Mouse (Mus musculus): Measurements from ENCODE around the gene Tuba8. TPM values are rescaled to one million over a fixed set of nuclear protein-coding genes. Genes with fewer than 3 reads are reported as not detected.

Gene Tuba8
- polyA plus RNA-seq, 1 experiment from 2014 or later, result 0.36 TPM

Other genes with a start within 250 kb of the Tuba8 start
- gene Mical3, start 79.7 kb upstream of the Tuba8 start, polyA plus RNA-seq (2014; fragmentation: Nextera tagmentation; extraction: Ambion mirVana), result 51.5 and 51.7 TPM in 2 replicates
- gene Pex26, start 27.0 kb upstream of the Tuba8 start, polyA plus RNA-seq (2014; fragmentation: Nextera tagmentation; extraction: Ambion mirVana), result 15.1 and 16.4 TPM in 2 replicates
- gene Usp18, start 35.2 kb downstream of the Tuba8 start, polyA plus RNA-seq (2014; fragmentation: Nextera tagmentation; extraction: Ambion mirVana), result 0.65 and 6.2 TPM in 2 replicates
- 0.51 and 33.1 TPM in 2 replicates for gene Slc6a13, start 89.5 kb downstream of the Tuba8 start, polyA plus RNA-seq (2014; fragmentation: Nextera tagmentation; extraction: Ambion mirVana)
- gene Slc6a12, start 132.4 kb downstream of the Tuba8 start, polyA plus RNA-seq (2014; fragmentation: Nextera tagmentation; extraction: Ambion mirVana), result 1.6 TPM in 1 of 2 replicates, not detected in the other

Data from midbrain, embryonic 14.5 days (tissue).